Mouse (Mus musculus): ENCODE data around the gene Oasl2. TPM values are rescaled to one million over a fixed set of nuclear protein-coding genes. Genes with fewer than 3 reads are reported as not detected.
A peak's percentile ranks its signal among the peaks of the same experiment; 100 is the strongest.
"Not testable (repeated sequence)": the region's sequence is repeated elsewhere in the genome, so short reads cannot be mapped to it uniquely, and the experiment has no call there.

The Oasl2 gene
- polyA plus RNA-seq, 1 experiment from 2014 or later: 8.3 TPM

DNA sequence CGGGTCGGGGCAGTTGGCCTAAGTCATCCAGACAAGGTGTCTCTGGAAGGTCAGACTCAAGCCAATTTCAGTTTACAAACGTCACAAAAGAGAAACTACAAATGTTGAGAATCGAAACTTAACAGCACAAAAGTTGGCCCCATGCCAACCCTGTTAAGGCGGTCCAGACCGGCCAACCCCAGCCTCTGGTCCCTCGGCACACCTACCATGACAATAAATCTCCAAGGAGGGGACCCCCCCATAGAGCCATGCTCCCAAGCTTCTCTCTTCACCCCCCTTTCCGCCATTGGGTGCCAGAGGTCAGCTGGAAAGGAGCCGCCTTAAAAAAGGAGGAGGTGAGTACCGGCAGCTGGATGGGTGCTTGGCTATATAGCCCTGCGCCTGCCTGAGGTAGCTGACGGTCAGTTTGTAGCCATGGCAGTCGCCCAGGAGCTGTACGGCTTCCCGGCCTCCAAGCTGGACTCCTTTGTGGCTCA, 26.3 kb downstream of the Oasl2 start, which contains the start of gene Oasl1:
Oasl1 (plus strand) TSS at position 243 of the 476 bp plus-strand sequence.
- WGBS: 14% methylated on average over 15 of the region's 15 CpGs
- Histone ChIP-seq H3K9me3 (ENCODE audit: control insufficient read depth, low read length) (no peaks in the 10 kb centered on the region), H3K36me3 (ENCODE audit: control insufficient read depth, insufficient read depth, low read length) (no peaks in the 10 kb centered on the region), H3K4me1 (replicated peaks; ENCODE audit: control insufficient read depth, insufficient read depth, low read length) (0 out of 2 replicates have a peak, but pooled peaks cover 4% of the 10 kb centered on the region), H3K4me2 (ENCODE audit: low read depth, low read length) (peak within 1 kb of the TSS; percentile 61), H3K27ac (ENCODE audit: low read length) (no peak within 1 kb of the TSS), H3K4me3 (ENCODE audit: low read length) (peak within 1 kb of the TSS; percentile 37), H3K27me3 (ENCODE audit: control insufficient read depth, insufficient read depth, low read depth, low read length) (no peaks in the 10 kb centered on the region), H3K9ac (ENCODE audit: low read length) (peak within 1 kb of the TSS; percentile 23)
- peak; percentile 67; the same call in 1 of the 2 replicates for ATAC-seq (ENCODE audit: low read depth)

DNA sequence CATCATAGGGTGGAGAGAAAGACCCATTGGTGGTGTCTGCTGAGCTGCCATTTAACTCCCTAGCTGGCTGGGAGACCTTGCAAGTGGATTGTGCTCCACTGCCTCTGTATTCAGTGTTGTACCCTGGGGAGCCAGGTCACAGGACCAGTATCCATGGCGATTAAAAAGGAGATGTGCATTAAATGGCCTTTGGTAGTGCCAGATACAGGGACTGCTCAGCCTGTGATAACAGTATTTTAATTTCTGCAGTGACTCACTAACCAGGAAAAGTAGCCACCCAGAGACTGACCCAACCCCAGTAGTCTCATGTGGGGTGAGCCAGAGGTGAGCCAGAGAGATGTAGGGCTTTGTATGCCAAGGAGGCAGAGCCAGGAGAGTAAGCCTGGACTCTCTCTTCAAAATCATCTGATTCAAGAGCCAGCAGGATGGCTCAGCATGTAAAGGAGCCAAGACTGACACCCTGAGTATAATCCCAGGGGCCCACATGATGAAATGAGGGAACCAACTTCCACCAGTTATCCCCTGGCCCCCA, 29.5 kb downstream of the Oasl2 start:
- 62% methylated on average over 1 of the region's 1 CpGs for WGBS

DNA sequence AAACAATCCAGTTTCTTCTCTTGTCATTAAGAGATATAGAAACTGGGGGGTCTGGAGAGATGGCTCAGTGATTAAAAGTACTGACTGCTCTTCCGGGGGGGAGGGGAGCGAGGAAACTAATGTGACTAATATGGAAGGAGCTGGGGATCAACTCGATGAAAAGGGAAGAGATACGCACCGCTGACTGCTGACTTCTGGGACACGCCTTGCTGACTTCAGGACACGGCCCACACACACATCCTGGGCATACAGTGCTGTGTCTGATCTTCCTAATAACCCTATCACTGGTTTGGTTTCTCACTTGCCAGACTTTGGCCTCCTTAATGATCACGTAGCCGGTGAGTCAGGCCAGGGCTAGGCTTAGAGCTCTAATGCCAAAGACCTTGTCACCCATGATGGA, 30.0 kb downstream of the Oasl2 start:
- no peak for ATAC-seq (ENCODE audit: low read depth)
- Histone ChIP-seq H3K4me1 (replicated peaks; ENCODE audit: control insufficient read depth, insufficient read depth, low read length) (0 out of 2 replicates have a peak, but pooled peaks cover 4% of the 10 kb centered on the region), H3K4me2 (ENCODE audit: low read depth, low read length) (no peak overlapping the region), H3K4me3 (ENCODE audit: low read length) (no peak overlapping the region), H3K27ac (ENCODE audit: low read length) (no peak overlapping the region), H3K9me3 (ENCODE audit: control insufficient read depth, low read length) (no peaks in the 10 kb centered on the region), H3K36me3 (ENCODE audit: control insufficient read depth, insufficient read depth, low read length) (no peaks in the 10 kb centered on the region), H3K9ac (ENCODE audit: low read length) (no peak overlapping the region), H3K27me3 (ENCODE audit: control insufficient read depth, insufficient read depth, low read depth, low read length) (no peaks in the 10 kb centered on the region)
- 79% methylated on average over 9 of the region's 9 CpGs for WGBS

More for the DNA sequence above, 29.5 kb downstream of the Oasl2 start:
- 0 out of 2 replicates have a peak, but pooled peaks cover 4% of the 10 kb centered on the region for H3K4me1 ChIP-seq (replicated peaks; ENCODE audit: control insufficient read depth, insufficient read depth, low read length)
- H3K27ac ChIP-seq (ENCODE audit: low read length): no peak overlapping the region
- H3K9me3 ChIP-seq (ENCODE audit: control insufficient read depth, low read length): no peaks in the 10 kb centered on the region
- no peak overlapping the region for H3K4me3 ChIP-seq (ENCODE audit: low read length)
- H3K36me3 ChIP-seq (ENCODE audit: control insufficient read depth, insufficient read depth, low read length): no peaks in the 10 kb centered on the region
- no peaks in the 10 kb centered on the region for H3K27me3 ChIP-seq (ENCODE audit: control insufficient read depth, insufficient read depth, low read depth, low read length)
- no peak overlapping the region for H3K4me2 ChIP-seq (ENCODE audit: low read depth, low read length)
- ATAC-seq (ENCODE audit: low read depth): no peak
- no peak overlapping the region for H3K9ac ChIP-seq (ENCODE audit: low read length)

DNA sequence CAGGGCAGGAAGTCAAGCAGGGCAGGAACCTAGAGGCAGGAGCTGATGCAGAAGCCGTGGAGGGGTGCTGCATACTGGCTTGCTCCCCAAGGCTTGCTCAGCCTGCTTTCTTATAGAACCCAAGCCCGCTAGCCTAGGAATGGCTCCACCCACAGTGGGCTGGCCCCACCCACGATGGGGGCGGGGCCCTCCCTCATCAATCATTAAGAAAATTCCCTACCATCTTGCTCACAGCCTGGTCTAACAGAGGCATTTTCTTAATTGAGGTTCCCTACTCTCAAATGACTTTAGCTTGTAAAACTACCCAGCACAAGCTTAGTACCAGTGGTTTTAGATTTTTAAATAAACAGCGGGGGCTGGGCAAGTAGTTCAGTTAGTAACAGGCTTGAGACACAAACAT, 34.9 kb downstream of the Oasl2 start:
- no peak overlapping the region for H3K9ac ChIP-seq (ENCODE audit: low read length)
- 44% methylated on average over 5 of the region's 5 CpGs for WGBS
- ATAC-seq (ENCODE audit: low read depth): no peak

DNA sequence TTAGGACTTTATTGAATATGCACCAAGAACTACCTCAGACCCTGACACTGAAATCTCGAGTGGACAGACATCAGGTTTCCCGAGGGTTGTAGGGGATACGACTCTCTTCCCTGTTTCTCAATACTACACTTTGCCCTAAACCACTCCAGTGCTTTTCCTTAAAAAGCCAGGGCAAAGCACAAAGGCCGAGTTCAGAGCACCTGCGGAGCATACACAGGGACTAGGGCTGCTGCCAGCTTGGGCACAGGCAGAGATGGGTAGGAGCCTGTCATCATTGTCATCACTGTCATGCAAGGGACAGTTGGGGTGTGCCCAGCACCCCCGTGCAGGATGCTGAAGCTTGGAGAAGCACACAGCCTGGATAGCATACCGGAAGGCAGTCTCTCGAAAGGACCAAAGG, 36.5 kb downstream of the Oasl2 start:
- H3K9ac ChIP-seq (ENCODE audit: low read length): no peak overlapping the region
- 78% methylated on average over 8 of the region's 8 CpGs for WGBS
- H3K27ac ChIP-seq (ENCODE audit: low read length): no peak overlapping the region
- no peak overlapping the region for H3K4me3 ChIP-seq (ENCODE audit: low read length)
- no peaks in the 10 kb centered on the region for H3K4me1 ChIP-seq (replicated peaks; ENCODE audit: control insufficient read depth, insufficient read depth, low read length)
- ATAC-seq (ENCODE audit: low read depth): no peak
- H3K36me3 ChIP-seq (ENCODE audit: control insufficient read depth, insufficient read depth, low read length): no peaks in the 10 kb centered on the region
- no peaks in the 10 kb centered on the region for H3K27me3 ChIP-seq (ENCODE audit: control insufficient read depth, insufficient read depth, low read depth, low read length)
- H3K4me2 ChIP-seq (ENCODE audit: low read depth, low read length): no peak overlapping the region
- H3K9me3 ChIP-seq (ENCODE audit: control insufficient read depth, low read length): no peaks in the 10 kb centered on the region

More for the DNA sequence above, 34.9 kb downstream of the Oasl2 start:
- Histone ChIP-seq H3K9me3 (ENCODE audit: control insufficient read depth, low read length) (no peaks in the 10 kb centered on the region), H3K27ac (ENCODE audit: low read length) (no peak overlapping the region), H3K4me1 (replicated peaks; ENCODE audit: control insufficient read depth, insufficient read depth, low read length) (no peaks in the 10 kb centered on the region), H3K27me3 (ENCODE audit: control insufficient read depth, insufficient read depth, low read depth, low read length) (no peaks in the 10 kb centered on the region), H3K4me2 (ENCODE audit: low read depth, low read length) (no peak overlapping the region), H3K4me3 (ENCODE audit: low read length) (no peak overlapping the region), H3K36me3 (ENCODE audit: control insufficient read depth, insufficient read depth, low read length) (no peaks in the 10 kb centered on the region)

DNA sequence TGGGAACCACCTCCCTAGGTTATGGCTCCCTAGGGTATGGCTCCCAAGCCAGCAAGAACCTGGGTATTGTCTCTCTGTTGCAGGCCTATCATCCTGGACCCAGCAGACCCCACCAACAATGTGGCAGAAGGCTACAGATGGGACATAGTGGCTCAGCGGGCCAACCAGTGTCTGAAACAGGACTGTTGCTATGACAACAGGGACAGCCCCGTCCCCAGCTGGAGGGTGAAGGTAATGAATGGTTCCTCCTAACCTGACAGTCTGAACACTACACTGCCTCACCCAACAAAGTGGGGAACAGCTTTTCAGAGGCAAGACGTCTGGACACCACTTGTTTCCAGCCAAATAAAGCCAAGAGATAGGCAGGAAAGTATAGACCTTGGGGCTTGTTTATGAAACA, 39.1 kb downstream of the Oasl2 start:
- 17% methylated on average over 3 of the region's 3 CpGs for WGBS
- Histone ChIP-seq H3K9ac (ENCODE audit: low read length) (no peak overlapping the region), H3K27me3 (ENCODE audit: control insufficient read depth, insufficient read depth, low read depth, low read length) (no peaks in the 10 kb centered on the region), H3K36me3 (ENCODE audit: control insufficient read depth, insufficient read depth, low read length) (no peaks in the 10 kb centered on the region), H3K9me3 (ENCODE audit: control insufficient read depth, low read length) (no peaks in the 10 kb centered on the region), H3K27ac (ENCODE audit: low read length) (no peak overlapping the region), H3K4me3 (ENCODE audit: low read length) (no peak overlapping the region), H3K4me1 (replicated peaks; ENCODE audit: control insufficient read depth, insufficient read depth, low read length) (no peaks in the 10 kb centered on the region), H3K4me2 (ENCODE audit: low read depth, low read length) (no peak overlapping the region)
- no peak for ATAC-seq (ENCODE audit: low read depth)

DNA sequence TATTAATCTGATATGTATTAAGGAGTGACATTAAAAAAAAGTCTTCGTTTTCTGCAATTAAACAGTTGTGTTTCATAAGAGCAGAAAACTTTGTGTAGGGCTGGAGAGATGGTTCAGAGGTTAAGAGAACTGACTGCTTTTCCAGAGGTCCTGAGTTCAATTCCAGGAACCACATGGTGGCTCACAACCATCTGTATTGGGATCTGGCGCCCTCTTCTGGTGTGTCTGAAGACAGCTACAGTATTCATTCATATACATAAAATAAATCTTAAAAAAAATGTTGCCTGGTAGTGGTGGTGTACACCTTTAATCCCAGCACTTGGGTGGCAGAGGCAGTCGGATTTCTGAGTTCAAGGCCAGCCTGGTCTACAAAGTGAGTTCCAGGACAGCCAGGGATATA, 44.4 kb downstream of the Oasl2 start:
- H3K4me1 ChIP-seq (replicated peaks; ENCODE audit: control insufficient read depth, insufficient read depth, low read length); H3K9ac ChIP-seq (ENCODE audit: low read length); H3K27ac ChIP-seq (ENCODE audit: low read length); ATAC-seq (ENCODE audit: low read depth); H3K9me3 ChIP-seq (ENCODE audit: control insufficient read depth, low read length); H3K4me3 ChIP-seq (ENCODE audit: low read length); H3K27me3 ChIP-seq (ENCODE audit: control insufficient read depth, insufficient read depth, low read depth, low read length); H3K36me3 ChIP-seq (ENCODE audit: control insufficient read depth, insufficient read depth, low read length): not testable (repeated sequence)
- H3K4me2 ChIP-seq (ENCODE audit: low read depth, low read length): peak overlapping the region; percentile 75; the same call in 1 of the 2 replicates
- WGBS: 54% methylated on average over 3 of the region's 3 CpGs

DNA sequence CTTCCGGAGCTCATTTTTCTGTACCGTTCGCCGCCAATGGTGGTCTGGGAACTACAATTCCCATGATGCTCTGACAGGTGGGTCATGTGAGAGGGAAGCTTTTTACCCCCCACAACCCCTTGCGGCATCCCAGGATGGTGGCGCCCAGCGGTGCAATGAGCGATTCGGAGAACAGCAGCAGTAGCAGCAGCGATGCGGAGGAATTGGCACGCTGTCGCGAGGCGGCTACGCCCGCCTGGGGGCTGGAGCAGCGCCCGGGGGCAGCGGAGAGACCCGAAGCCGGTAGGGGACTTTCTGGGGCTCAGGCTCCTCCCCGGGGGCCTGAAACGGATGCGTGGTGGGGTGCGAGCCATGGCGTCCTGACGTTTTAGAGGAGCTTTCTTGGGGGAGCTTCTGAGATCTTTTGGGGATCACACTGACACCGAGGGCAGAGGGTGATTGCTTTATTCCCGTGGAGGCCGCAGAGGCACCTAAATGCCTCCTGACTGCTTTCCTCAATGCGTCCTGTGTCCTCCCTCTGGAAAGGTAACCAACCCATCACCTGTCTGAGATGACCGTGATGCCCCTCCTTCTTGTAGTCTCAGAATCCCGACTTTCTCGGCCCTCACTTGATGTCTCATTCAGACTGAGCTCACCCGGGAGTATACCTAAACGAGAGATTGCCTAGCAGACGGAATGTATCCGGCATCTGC, 45.5 kb downstream of the Oasl2 start, which contains the start of gene 2210016L21Rik:
2210016L21Rik (plus strand) TSS at position 85 of the 692 bp plus-strand sequence.
- peak within 1 kb of the TSS; percentile 92 for H3K4me3 ChIP-seq (ENCODE audit: low read length)
- peak within 1 kb of the TSS; percentile 75 for H3K4me2 ChIP-seq (ENCODE audit: low read depth, low read length)
- peak within 1 kb of the TSS; percentile 81 for H3K27ac ChIP-seq (ENCODE audit: low read length)
- 1% methylated on average over 39 of the region's 39 CpGs for WGBS
- H3K4me1 ChIP-seq (replicated peaks; ENCODE audit: control insufficient read depth, insufficient read depth, low read length): peaks cover 5% of the 10 kb centered on the region; the same call in 1 of the 2 replicates
- H3K9me3 ChIP-seq (ENCODE audit: control insufficient read depth, low read length): no peaks in the 10 kb centered on the region
- no peaks in the 10 kb centered on the region for H3K27me3 ChIP-seq (ENCODE audit: control insufficient read depth, insufficient read depth, low read depth, low read length)
- peak within 1 kb of the TSS; percentile 97 for H3K9ac ChIP-seq (ENCODE audit: low read length)
- ATAC-seq (ENCODE audit: low read depth): peak; percentile 96
- H3K36me3 ChIP-seq (ENCODE audit: control insufficient read depth, insufficient read depth, low read length): peaks cover 4% of the 10 kb centered on the region

DNA sequence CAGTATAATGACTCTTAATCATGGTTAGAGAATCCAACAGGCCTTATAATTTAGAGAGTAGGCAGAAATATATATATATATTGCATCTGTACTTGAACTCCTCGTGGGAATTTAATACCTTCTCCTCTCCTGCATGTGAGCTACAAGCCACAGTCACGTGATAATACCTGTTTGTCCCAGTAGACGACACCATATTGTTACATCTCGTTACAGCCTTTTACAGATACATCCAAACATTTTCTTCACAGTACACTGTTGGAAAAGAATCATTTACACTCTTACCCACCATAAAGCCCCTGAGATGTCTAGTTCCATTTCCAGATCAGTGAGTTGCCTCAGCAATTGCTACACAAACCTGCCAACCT, 46.0 kb downstream of the Oasl2 start:
- no peaks in the 10 kb centered on the region for H3K9me3 ChIP-seq (ENCODE audit: control insufficient read depth, low read length)
- no peak; the same call in 1 of the 2 replicates for ATAC-seq (ENCODE audit: low read depth)
- WGBS: 29% methylated on average over 4 of the region's 4 CpGs
- peak overlapping the region; percentile 97 for H3K9ac ChIP-seq (ENCODE audit: low read length)
- H3K4me3 ChIP-seq (ENCODE audit: low read length): peak overlapping the region; percentile 92
- no peak overlapping the region for H3K27ac ChIP-seq (ENCODE audit: low read length)
- peaks cover 10% of the 10 kb centered on the region for H3K36me3 ChIP-seq (ENCODE audit: control insufficient read depth, insufficient read depth, low read length)
- H3K27me3 ChIP-seq (ENCODE audit: control insufficient read depth, insufficient read depth, low read depth, low read length): no peaks in the 10 kb centered on the region
- H3K4me2 ChIP-seq (ENCODE audit: low read depth, low read length): peak overlapping the region; percentile 75
- H3K4me1 ChIP-seq (replicated peaks; ENCODE audit: control insufficient read depth, insufficient read depth, low read length): peaks cover 5% of the 10 kb centered on the region; the same call in 1 of the 2 replicates
